Mouse (Mus musculus) embryonic fibroblast, embryonic 13.5 days (primary cell): ENCODE data around the gene Lrrfip1.

Experiments used
- CTCF ChIP-seq: IDR thresholded peaks from 2 replicates; pipeline ENCODE4 v1.5.1; 2011; ENCODE audit warnings: mild to moderate bottlenecking, control low read depth, low read length, moderate library complexity, borderline replicate concordance; ENCODE audit not compliant: insufficient read depth
- POLR2A ChIP-seq: IDR thresholded peaks from 2 replicates; pipeline ENCODE4 v1.6.1; 2011; ENCODE audit warnings: low read depth, mild to moderate bottlenecking, control low read depth, low read length, moderate library complexity

DNA sequence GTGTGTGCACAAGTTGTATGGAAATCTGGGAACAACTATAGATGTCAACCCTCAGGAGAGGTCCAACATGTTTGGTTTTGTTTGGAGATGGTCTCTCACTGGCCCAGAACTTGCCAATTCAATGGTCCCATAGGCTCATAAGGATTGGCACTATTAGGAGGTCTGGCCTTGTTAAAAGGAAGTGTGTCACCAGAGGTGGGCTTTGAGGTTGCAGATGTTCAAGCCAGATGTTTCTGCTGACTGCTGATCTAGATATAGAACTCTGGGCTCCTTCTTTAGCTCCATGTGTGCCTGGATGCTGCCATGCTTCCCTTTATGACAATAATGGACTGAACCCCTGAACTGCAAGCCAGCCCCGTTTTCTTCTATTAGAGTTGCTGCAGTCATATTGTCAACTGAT is 31.8 kb downstream of the Lrrfip1 start:
- no peak for TF ChIP-seq POLR2A
- no peak for TF ChIP-seq CTCF
